Mouse (Mus musculus): Measurements from ENCODE around the gene Atf1. TPM values are rescaled to one million over a fixed set of nuclear protein-coding genes. Genes with fewer than 3 reads are reported as not detected.

The Atf1 gene
- polyA plus RNA-seq, 1 experiment from 2014 or later, result 27.7 TPM

DNA sequence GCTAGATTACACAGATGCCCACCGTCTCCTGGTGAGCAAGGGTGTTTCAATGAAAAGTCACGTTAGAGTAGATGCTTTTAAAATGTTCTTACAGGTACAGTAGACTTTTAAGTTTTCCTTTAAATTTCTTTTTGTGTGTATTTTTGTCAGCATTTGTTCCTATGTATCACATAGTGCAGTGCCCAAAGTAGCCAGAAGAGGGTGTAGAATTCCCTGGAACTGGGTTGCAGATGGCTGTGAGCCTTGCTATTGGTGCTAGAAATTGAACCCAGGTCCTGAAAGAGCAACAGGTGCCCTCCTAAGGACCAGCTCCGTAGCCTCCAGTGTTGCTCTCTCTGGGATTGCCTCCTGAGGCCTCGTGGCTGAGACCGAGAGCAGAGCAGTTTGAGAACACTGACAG is 39.1 kb upstream of the Atf1 start:
- H3K4me3 ChIP-seq (ENCODE audit: low read depth, low read length), result no peak overlapping the region
- WGBS, result 55% methylated on average over 5 of the region's 5 CpGs
- DNase-seq (ENCODE audit: low spot score), result peak; percentile 37
- TF ChIP-seq EP300 (optimal IDR thresholded peaks at IDR 0.05), result no peak
- peak; percentile 63 for TF ChIP-seq CTCF (IDR thresholded peaks at IDR 0.05; ENCODE audit: low read depth)
- H3K4me1 ChIP-seq (replicated peaks; ENCODE audit: control insufficient read depth, insufficient read depth), result no peaks in the 10 kb centered on the region
- H3K9ac ChIP-seq (ENCODE audit: low read length), result no peak overlapping the region
- H3K4me2 ChIP-seq (replicated peaks; ENCODE audit: low read depth), result no peak overlapping the region
- ATAC-seq (ENCODE audit: low FRiP score, low TSS enrichment), result peak; percentile 30
- H3K27ac ChIP-seq (replicated peaks), result 0 out of 2 replicates have a peak overlapping the region, but pooled peaks have one; percentile 25
- no peaks in the 10 kb centered on the region for H3K27me3 ChIP-seq (ENCODE audit: control insufficient read depth, insufficient read depth, low read length)
- H3K9me3 ChIP-seq (ENCODE audit: control insufficient read depth, low read length), result no peaks in the 10 kb centered on the region
- H3K36me3 ChIP-seq (ENCODE audit: control insufficient read depth, insufficient read depth, low read length), result peaks cover 14% of the 10 kb centered on the region; the same call in 1 of the 2 replicates

DNA sequence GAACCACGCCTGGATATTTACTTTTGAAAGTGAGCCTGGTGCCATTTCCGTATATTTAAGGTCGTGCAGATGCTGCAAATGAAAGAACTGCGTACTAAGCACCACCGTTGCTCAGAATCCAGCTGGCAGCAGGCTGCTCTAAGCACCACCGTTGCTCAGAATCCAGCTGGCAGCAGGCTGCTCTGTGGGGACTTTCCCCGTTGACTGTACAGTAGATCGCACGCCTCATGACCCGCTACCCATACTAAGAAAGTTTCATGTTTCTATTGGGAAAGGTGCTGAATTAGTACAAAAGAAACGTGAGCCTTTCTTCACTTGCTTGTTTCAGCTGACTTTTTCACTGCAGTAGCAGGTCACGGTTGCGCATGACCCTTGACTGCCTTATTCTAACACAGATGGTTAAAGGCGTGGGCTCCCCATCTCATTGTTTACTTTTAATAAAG is 38.6 kb upstream of the Atf1 start:
- H3K27me3 ChIP-seq (ENCODE audit: control insufficient read depth, insufficient read depth, low read length), result no peaks in the 10 kb centered on the region
- H3K4me3 ChIP-seq (ENCODE audit: low read depth, low read length), result no peak overlapping the region
- peak; percentile 31 for ATAC-seq (ENCODE audit: low FRiP score, low TSS enrichment)
- WGBS, result 23% methylated on average over 14 of the region's 14 CpGs
- peak; percentile 33 for DNase-seq (ENCODE audit: low spot score)
- H3K27ac ChIP-seq (replicated peaks), result 0 out of 2 replicates have a peak overlapping the region, but pooled peaks have one; percentile 25
- H3K9me3 ChIP-seq (ENCODE audit: control insufficient read depth, low read length), result no peaks in the 10 kb centered on the region
- no peak overlapping the region for H3K9ac ChIP-seq (ENCODE audit: low read length)
- H3K4me2 ChIP-seq (replicated peaks; ENCODE audit: low read depth), result no peak overlapping the region
- peaks cover 18% of the 10 kb centered on the region; the same call in 1 of the 2 replicates for H3K36me3 ChIP-seq (ENCODE audit: control insufficient read depth, insufficient read depth, low read length)
- H3K4me1 ChIP-seq (replicated peaks; ENCODE audit: control insufficient read depth, insufficient read depth), result no peaks in the 10 kb centered on the region
- TF ChIP-seq CTCF (IDR thresholded peaks at IDR 0.05; ENCODE audit: low read depth) (no peak), EP300 (optimal IDR thresholded peaks at IDR 0.05) (no peak)

DNA sequence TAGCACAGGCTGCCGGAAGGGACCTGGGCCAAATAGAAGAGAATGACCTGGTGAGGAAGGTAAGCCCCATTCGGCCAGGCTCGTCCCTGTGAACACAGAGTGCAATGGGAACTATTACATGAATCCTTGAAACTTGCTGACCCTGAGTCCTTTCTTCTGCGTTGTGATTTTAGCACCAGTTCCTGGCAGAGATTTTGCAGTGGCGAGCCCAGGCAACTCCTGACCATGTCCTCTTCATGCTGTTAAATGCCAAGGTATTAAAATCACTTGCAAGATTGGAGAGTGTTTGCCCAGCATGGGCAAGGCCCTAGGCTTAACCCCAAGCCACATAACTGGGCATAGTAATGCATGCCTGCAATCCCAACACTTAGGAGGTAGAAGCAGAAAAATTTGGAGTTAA is 37.5 kb upstream of the Atf1 start:
- Histone ChIP-seq H3K4me3 (ENCODE audit: low read depth, low read length) (no peak overlapping the region), H3K4me2 (replicated peaks; ENCODE audit: low read depth) (no peak overlapping the region), H3K4me1 (replicated peaks; ENCODE audit: control insufficient read depth, insufficient read depth) (no peaks in the 10 kb centered on the region), H3K27me3 (ENCODE audit: control insufficient read depth, insufficient read depth, low read length) (no peaks in the 10 kb centered on the region), H3K36me3 (ENCODE audit: control insufficient read depth, insufficient read depth, low read length) (peaks cover 20% of the 10 kb centered on the region; the same call in 1 of the 2 replicates), H3K9ac (ENCODE audit: low read length) (no peak overlapping the region), H3K27ac (replicated peaks) (0 out of 2 replicates have a peak overlapping the region, but pooled peaks have one; percentile 8), H3K9me3 (ENCODE audit: control insufficient read depth, low read length) (no peaks in the 10 kb centered on the region)
- TF ChIP-seq EP300 (optimal IDR thresholded peaks at IDR 0.05), result no peak
- no peak for TF ChIP-seq CTCF (IDR thresholded peaks at IDR 0.05; ENCODE audit: low read depth)
- 68% methylated on average over 5 of the region's 5 CpGs for WGBS
- no peak for DNase-seq (ENCODE audit: low spot score)
- ATAC-seq (ENCODE audit: low FRiP score, low TSS enrichment), result no peak

DNA sequence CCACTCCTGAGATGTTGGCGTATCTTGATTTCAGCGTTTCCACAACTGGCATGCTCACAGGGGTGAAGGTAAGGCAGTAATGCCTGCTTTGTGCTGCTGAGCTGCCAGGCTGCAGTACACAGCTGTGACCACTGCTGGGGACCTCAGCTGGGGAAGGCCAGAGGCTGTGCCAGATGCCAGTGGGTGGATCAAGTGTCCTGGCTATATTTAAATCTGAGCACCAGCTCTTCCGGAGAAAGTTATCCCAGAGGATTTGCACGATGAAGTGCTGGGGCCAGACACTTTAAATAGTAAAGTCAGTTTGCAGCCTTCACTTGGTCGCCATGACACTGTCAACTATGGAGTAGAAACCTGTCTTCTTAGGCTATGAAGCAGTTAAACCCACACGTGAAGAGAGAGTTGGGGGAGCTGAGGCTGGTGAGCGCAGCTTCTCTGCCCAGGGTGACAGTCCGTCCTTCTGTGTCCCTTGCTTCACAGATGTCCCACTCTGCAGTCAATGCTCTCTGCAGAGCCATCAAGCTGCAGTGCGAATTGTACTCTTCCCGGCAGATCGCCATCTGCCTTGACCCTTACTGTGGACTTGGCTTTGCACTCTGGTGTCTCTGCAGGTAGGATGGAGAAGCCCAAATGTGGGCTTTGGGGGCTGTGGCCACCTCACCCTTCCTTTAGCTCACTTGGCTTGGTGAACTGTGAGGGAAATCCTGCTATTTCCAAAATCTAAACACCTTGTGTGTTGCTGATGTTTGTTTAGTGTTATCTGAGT is 28.5 kb upstream of the Atf1 start:
- TF ChIP-seq EP300 (optimal IDR thresholded peaks at IDR 0.05) (no peak), CTCF (IDR thresholded peaks at IDR 0.05; ENCODE audit: low read depth) (peak; percentile 44)
- peak; percentile 56 for ATAC-seq (ENCODE audit: low FRiP score, low TSS enrichment)
- no peak for DNase-seq (ENCODE audit: low spot score)
- Histone ChIP-seq H3K27me3 (ENCODE audit: control insufficient read depth, insufficient read depth, low read length) (no peaks in the 10 kb centered on the region), H3K36me3 (ENCODE audit: control insufficient read depth, insufficient read depth, low read length) (peaks cover 14% of the 10 kb centered on the region; the same call in 1 of the 2 replicates), H3K4me3 (ENCODE audit: low read depth, low read length) (no peak overlapping the region), H3K27ac (replicated peaks) (0 out of 2 replicates have a peak overlapping the region, but pooled peaks have one; percentile 24), H3K9me3 (ENCODE audit: control insufficient read depth, low read length) (no peaks in the 10 kb centered on the region), H3K4me1 (replicated peaks; ENCODE audit: control insufficient read depth, insufficient read depth) (no peaks in the 10 kb centered on the region), H3K9ac (ENCODE audit: low read length) (no peak overlapping the region), H3K4me2 (replicated peaks; ENCODE audit: low read depth) (no peak overlapping the region)
- 85% methylated on average over 11 of the region's 11 CpGs for WGBS

DNA sequence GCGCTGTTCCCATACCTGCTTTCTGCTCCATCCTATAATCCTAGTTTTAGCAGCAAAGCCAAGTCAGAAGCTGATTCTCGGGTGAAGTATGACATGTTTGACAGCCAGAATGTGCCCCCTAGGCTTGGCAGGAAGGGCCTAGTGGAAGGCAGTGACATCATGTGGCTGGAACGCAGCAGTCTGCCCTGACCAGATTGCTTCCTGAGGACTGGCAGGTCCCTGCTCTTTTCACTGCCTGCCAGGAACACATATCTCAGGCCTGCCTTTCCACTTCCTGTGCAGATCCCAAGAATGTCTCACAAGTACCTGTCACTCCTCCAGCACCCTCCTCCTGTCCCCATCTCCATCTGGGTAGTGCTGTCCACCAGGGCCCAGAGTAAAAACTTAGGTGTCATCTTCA is 27.8 kb upstream of the Atf1 start:
- 58% methylated on average over 3 of the region's 3 CpGs for WGBS
- Histone ChIP-seq H3K27ac (replicated peaks) (no peak overlapping the region), H3K27me3 (ENCODE audit: control insufficient read depth, insufficient read depth, low read length) (no peaks in the 10 kb centered on the region), H3K4me1 (replicated peaks; ENCODE audit: control insufficient read depth, insufficient read depth) (no peaks in the 10 kb centered on the region), H3K4me2 (replicated peaks; ENCODE audit: low read depth) (no peak overlapping the region), H3K36me3 (ENCODE audit: control insufficient read depth, insufficient read depth, low read length) (peaks cover 15% of the 10 kb centered on the region; the same call in 1 of the 2 replicates), H3K9ac (ENCODE audit: low read length) (no peak overlapping the region), H3K9me3 (ENCODE audit: control insufficient read depth, low read length) (no peaks in the 10 kb centered on the region), H3K4me3 (ENCODE audit: low read depth, low read length) (no peak overlapping the region)
- ATAC-seq (ENCODE audit: low FRiP score, low TSS enrichment), result no peak
- no peak for DNase-seq (ENCODE audit: low spot score)
- TF ChIP-seq EP300 (optimal IDR thresholded peaks at IDR 0.05) (no peak), CTCF (IDR thresholded peaks at IDR 0.05; ENCODE audit: low read depth) (peak; percentile 30)

DNA sequence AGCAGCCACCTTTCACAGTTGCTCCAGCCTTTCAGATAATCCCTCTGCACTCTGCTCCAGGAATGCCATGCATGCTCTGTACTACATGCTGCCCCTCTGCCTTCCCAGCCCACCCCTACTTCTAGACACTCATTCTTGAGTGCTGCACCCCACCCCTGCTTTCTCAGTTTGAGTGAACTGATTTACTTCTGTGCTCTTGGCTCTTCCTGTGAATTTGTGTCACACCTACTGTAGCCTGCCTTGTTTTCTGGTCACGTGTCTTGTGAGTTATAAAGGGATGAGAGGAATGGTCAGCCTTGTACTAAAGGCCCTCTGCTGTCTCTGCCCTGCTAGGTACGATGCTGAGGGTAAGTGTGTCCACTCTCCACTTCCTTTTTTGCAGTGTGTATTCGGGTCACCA is 25.8 kb upstream of the Atf1 start:
- H3K27ac ChIP-seq (replicated peaks), result no peak overlapping the region
- no peaks in the 10 kb centered on the region for H3K9me3 ChIP-seq (ENCODE audit: control insufficient read depth, low read length)
- DNase-seq (ENCODE audit: low spot score) (no peak), ATAC-seq (ENCODE audit: low FRiP score, low TSS enrichment) (no peak)
- no peaks in the 10 kb centered on the region for H3K27me3 ChIP-seq (ENCODE audit: control insufficient read depth, insufficient read depth, low read length)
- H3K4me2 ChIP-seq (replicated peaks; ENCODE audit: low read depth), result no peak overlapping the region
- H3K36me3 ChIP-seq (ENCODE audit: control insufficient read depth, insufficient read depth, low read length), result peaks cover 19% of the 10 kb centered on the region; the same call in 1 of the 2 replicates
- WGBS, result 89% methylated on average over 3 of the region's 3 CpGs
- no peak for TF ChIP-seq EP300 (optimal IDR thresholded peaks at IDR 0.05)
- TF ChIP-seq CTCF (IDR thresholded peaks at IDR 0.05; ENCODE audit: low read depth), result no peak
- no peaks in the 10 kb centered on the region for H3K4me1 ChIP-seq (replicated peaks; ENCODE audit: control insufficient read depth, insufficient read depth)
- no peak overlapping the region for H3K9ac ChIP-seq (ENCODE audit: low read length)
- no peak overlapping the region for H3K4me3 ChIP-seq (ENCODE audit: low read depth, low read length)
